Mouse (Mus musculus) gastrocnemius, postnatal 14 days (tissue): ENCODE results near the gene Trmt10a. TPM values are rescaled to one million over a fixed set of nuclear protein-coding genes. Genes with fewer than 3 reads are reported as not detected.
"Not testable (repeated sequence)": the region's sequence is repeated elsewhere in the genome, so short reads cannot be mapped to it uniquely, and the experiment has no call there.

Source experiments
- DNase-seq: peaks from one replicate; pipeline ENCODE4 v3.0.0; 2021; ENCODE audit warnings: mixed read lengths
- intact Hi-C: fragments of 180-260 bp; cut with DNase I; formaldehyde crosslinking; loops from one replicate; pipeline ENCODE4 v1.15.1; 2025; ENCODE audit warnings: low total_unique reads
- total RNA-seq, 2 experiments: library from RNA; stranded (reverse); gene quantifications; 2 replicates each; pipeline ENCODE4 v1.2.3; 2021

Trmt10a gene
- total RNA-seq, 2 experiments from 2014 or later, result 2.4 to 2.5 TPM

- intact Hi-C loops, result loop anchor here (10.0 kb wide), 1 partner anchor 46 kb away; no protein-coding TSS in a partner anchor
Measured at GRCm38 (mm10) chr3:138131168-138131567, 12.1 kb upstream of the Trmt10a start.

GRCm38 (mm10) chr3:138133463-138133862, 9.8 kb upstream of the Trmt10a start:
- intact Hi-C loops, result loop anchor here (10.0 kb wide), 1 partner anchor 49 kb away; no protein-coding TSS in a partner anchor
- no peak for DNase-seq

More at GRCm38 (mm10) chr3:138131168-138131567, 12.1 kb upstream of the Trmt10a start:
- no peak for DNase-seq

GRCm38 (mm10) chr3:138133916-138134315, 9.3 kb upstream of the Trmt10a start:
- intact Hi-C loops, result loop anchor here (10.0 kb wide), 1 partner anchor 49 kb away; no protein-coding TSS in a partner anchor
- DNase-seq, result no peak

- intact Hi-C loops, result loop anchor here (10.0 kb wide), 1 partner anchor 50 kb away; no protein-coding TSS in a partner anchor
- DNase-seq, result no peak
Measured at GRCm38 (mm10) chr3:138134528-138134927, 8.7 kb upstream of the Trmt10a start.

GRCm38 (mm10) chr3:138138146-138138545, 5.1 kb upstream of the Trmt10a start:
- intact Hi-C loops, result loop anchor here (10.0 kb wide), 1 partner anchor 53 kb away; no protein-coding TSS in a partner anchor
- not testable (repeated sequence) for DNase-seq

- no peak for DNase-seq
- intact Hi-C loops, result loop anchor here (10.0 kb wide), 2 partner anchors 55 to 275 kb away; partner anchors contain the start of genes Dnajb14 and H2afz
Measured at GRCm38 (mm10) chr3:138139663-138140062, 3.6 kb upstream of the Trmt10a start.

- peak; percentile 43 for DNase-seq
- intact Hi-C loops, result loop anchor here (10.0 kb wide), 1 partner anchor 277 kb away; the partner anchor contains the start of genes Dnajb14 and H2afz
Measured at GRCm38 (mm10) chr3:138142052-138142732, 1.1 kb upstream of the Trmt10a start.

- no peak for DNase-seq
- intact Hi-C loops, result loop anchor here (10.0 kb wide), 1 partner anchor 278 kb away; the partner anchor contains the start of genes Dnajb14 and H2afz
Measured at GRCm38 (mm10) chr3:138142733-138143314, 424 bp upstream of the Trmt10a start.

- intact Hi-C loops, result loop anchor here (10.0 kb wide), 1 partner anchor 279 kb away; the partner anchor contains the start of genes Dnajb14 and H2afz
Measured at GRCm38 (mm10) chr3:138144060-138144641, 903 bp downstream of the Trmt10a start.

GRCm38 (mm10) chr3:138144642-138145171, 1.5 kb downstream of the Trmt10a start, which contains the start of gene Mttp:
Gene Mttp, minus strand, starts transcription at chr3:138144968.
- intact Hi-C loops, result loop anchor here (5.0 to 10.0 kb wide), 2 partner anchors 152 to 280 kb away; partner anchors contain the start of genes Dnajb14 and H2afz
- DNase-seq, result peak; percentile 59

More at GRCm38 (mm10) chr3:138144060-138144641, 903 bp downstream of the Trmt10a start:
- DNase-seq, result no peak

- DNase-seq, result no peak
- intact Hi-C loops, result loop anchor here (5.0 to 10.0 kb wide), 2 partner anchors 157 to 284 kb away; partner anchors contain the start of genes Dnajb14 and H2afz
Measured at GRCm38 (mm10) chr3:138148811-138149210, 5.6 kb downstream of the Trmt10a start.

GRCm38 (mm10) chr3:138155062-138155461, 11.8 kb downstream of the Trmt10a start:
- no peak for DNase-seq
- intact Hi-C loops, result no loop called here

GRCm38 (mm10) chr3:138156651-138157050, 13.4 kb downstream of the Trmt10a start:
- intact Hi-C loops, result no loop called here
- peak; percentile 17 for DNase-seq

- DNase-seq, result no peak
- intact Hi-C loops, result no loop called here
Measured at GRCm38 (mm10) chr3:138161623-138162022, 18.4 kb downstream of the Trmt10a start.

GRCm38 (mm10) chr3:138162553-138163183, 19.4 kb downstream of the Trmt10a start:
- DNase-seq, result no peak
- intact Hi-C loops, result no loop called here

- no peak for DNase-seq
- intact Hi-C loops, result no loop called here
Measured at GRCm38 (mm10) chr3:138173291-138173690, 30.0 kb downstream of the Trmt10a start.

GRCm38 (mm10) chr3:138175551-138175950, 32.3 kb downstream of the Trmt10a start:
- intact Hi-C loops, result no loop called here
- no peak for DNase-seq

GRCm38 (mm10) chr3:138182019-138182418, 38.8 kb downstream of the Trmt10a start:
- intact Hi-C loops, result no loop called here
- DNase-seq, result no peak

- DNase-seq, result no peak
Measured at GRCm38 (mm10) chr3:138183371-138183770, 40.1 kb downstream of the Trmt10a start.

More at GRCm38 (mm10) chr3:138183371-138183770, 40.1 kb downstream of the Trmt10a start:
- intact Hi-C loops, result no loop called here
